Mouse (Mus musculus) forebrain, embryonic 16.5 days (tissue): ENCODE measurements at regions not wholly inside any gene's neighbourhood (a gene's known extent, or its start where the extent isn't known, plus 50 kb on each side); places are given as distances from the start of the nearest gene placed in this dataset.

Source experiments
- ATAC-seq: fragments of 200-750 bp; cut with Nextera tagmentation; 2 replicates; pipeline ENCODE4 v1.8.0; 2017; ENCODE audit warnings: mild to moderate bottlenecking, moderate library complexity
- H3K27ac ChIP-seq: fragments of 300-500 bp; sonication (generic); 2 replicates; pipeline ENCODE4 v1.5.1; 2014; ENCODE audit warnings: low read length, control low read depth
- H3K27me3 ChIP-seq: fragments of 300-500 bp; sonication (generic); replicated peaks from 2 replicates; pipeline ENCODE4 v1.6.1; 2014; ENCODE audit warnings: low read length; ENCODE audit not compliant: control insufficient read depth, insufficient read depth
- H3K36me3 ChIP-seq: fragments of 300-500 bp; sonication (generic); 2 replicates; pipeline ENCODE4 v1.6.1; 2014; ENCODE audit not compliant: control insufficient read depth, insufficient read depth
- H3K4me1 ChIP-seq: fragments of 300-500 bp; sonication (generic); replicated peaks from 2 replicates; pipeline ENCODE4 v1.6.1; 2014; ENCODE audit warnings: low read length; ENCODE audit not compliant: control insufficient read depth, insufficient read depth
- H3K4me2 ChIP-seq: fragments of 300-500 bp; sonication (generic); 2 replicates; pipeline ENCODE4 v1.6.1; 2014; ENCODE audit warnings: mild to moderate bottlenecking, low read length, control low read depth
- H3K4me3 ChIP-seq: fragments of 300-500 bp; sonication (generic); replicated peaks from 2 replicates; pipeline ENCODE4 v1.5.1; 2014; ENCODE audit warnings: mild to moderate bottlenecking, low read length, control low read depth
- H3K9ac ChIP-seq: fragments of 300-500 bp; sonication (generic); replicated peaks from 2 replicates; pipeline ENCODE4 v1.6.1; 2014; ENCODE audit warnings: low read depth, low read length, control low read depth
- H3K9me3 ChIP-seq: fragments of 300-500 bp; sonication (generic); 2 replicates; pipeline ENCODE4 v1.6.1; 2016; ENCODE audit warnings: low read length; ENCODE audit not compliant: control insufficient read depth
- WGBS: fragments of 180-500 bp; shearing (Covaris S2); extraction: QIAGEN DNeasy Blood & Tissue Kit; methylation state at CpG from one replicate; pipeline ENCODE4 v1.1.7; 2014; 5-methylcytosine and 5-hydroxymethylcytosine counted together

DNA sequence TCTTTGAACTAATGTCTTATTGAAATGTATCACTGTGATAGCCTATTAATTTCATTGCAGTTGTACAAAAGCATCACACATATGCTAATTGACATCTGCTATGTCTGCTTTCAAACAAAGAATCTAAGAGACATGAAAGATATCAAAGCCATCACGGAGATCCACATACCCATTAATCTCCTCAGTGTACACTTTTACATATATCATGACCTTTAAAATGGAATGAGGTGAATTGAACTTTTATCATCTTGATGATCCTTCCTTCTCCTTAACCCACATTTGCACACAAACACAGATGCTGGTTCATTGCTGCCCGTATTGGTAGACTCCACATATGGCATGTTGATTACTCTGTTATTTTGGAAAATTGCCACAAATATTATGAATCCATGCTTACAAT lies 570.2 kb upstream of the Robo1 start:
- Histone ChIP-seq H3K27me3 (no peaks in the 10 kb centered on the region), H3K36me3 (no peaks in the 10 kb centered on the region), H3K9ac (no peak overlapping the region), H3K27ac (no peak overlapping the region), H3K4me3 (no peak overlapping the region), H3K9me3 (no peaks in the 10 kb centered on the region), H3K4me1 (no peaks in the 10 kb centered on the region), H3K4me2 (no peak overlapping the region)
- ATAC-seq = 0 out of 2 replicates have a peak, but pooled peaks have one; percentile 43
- WGBS = 47% methylated on average over 2 of the region's 2 CpGs

DNA sequence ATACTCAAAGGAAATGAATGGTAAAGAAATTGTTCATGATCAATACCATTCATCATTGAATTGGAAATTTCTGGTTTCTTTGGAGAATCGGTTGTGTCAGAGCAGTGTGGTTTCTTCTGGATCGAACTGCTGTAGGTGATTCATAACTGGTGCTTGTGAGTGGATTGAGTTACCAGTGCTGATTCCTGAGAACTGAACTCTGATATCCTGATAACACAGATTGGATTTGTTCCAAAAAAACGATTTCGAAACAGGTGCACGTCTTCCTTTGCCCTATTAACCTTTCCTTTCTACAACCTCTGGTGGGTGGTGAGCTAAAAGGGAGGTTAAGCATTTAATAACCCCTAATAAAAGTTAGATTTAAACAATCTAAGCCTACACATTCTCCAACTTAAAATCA lies 569.0 kb upstream of the Robo1 start:
- H3K36me3 ChIP-seq = no peaks in the 10 kb centered on the region
- no peak for ATAC-seq
- 92% methylated on average over 5 of the region's 5 CpGs for WGBS
- no peak overlapping the region for H3K4me2 ChIP-seq
- no peaks in the 10 kb centered on the region for H3K9me3 ChIP-seq
- no peaks in the 10 kb centered on the region for H3K4me1 ChIP-seq
- no peak overlapping the region for H3K27ac ChIP-seq
- H3K9ac ChIP-seq = no peak overlapping the region
- no peak overlapping the region for H3K4me3 ChIP-seq
- H3K27me3 ChIP-seq = no peaks in the 10 kb centered on the region

DNA sequence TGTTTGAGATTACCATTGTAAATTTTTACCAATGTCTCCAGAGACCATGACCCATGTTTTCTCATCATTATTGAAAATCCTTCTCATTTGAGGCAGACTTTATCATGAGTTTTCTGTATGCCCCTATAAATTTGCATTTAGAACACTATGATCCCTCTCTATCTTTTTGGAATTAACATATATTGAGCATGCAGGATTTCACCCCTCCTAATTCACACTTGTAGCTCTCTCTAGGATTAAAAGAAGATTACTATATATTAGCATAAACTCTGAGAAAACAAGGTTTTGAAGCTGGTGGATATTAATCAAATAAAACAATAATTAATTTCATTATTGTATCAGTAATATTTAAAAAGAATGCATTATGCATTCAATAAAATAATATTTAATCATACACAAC lies 527.2 kb upstream of the Robo1 start:
- no peak overlapping the region for H3K27ac ChIP-seq
- no peaks in the 10 kb centered on the region for H3K9me3 ChIP-seq
- H3K36me3 ChIP-seq = no peaks in the 10 kb centered on the region
- H3K4me2 ChIP-seq = no peak overlapping the region
- ATAC-seq = no peak
- no peak overlapping the region for H3K9ac ChIP-seq
- H3K4me1 ChIP-seq = no peaks in the 10 kb centered on the region
- no peaks in the 10 kb centered on the region for H3K27me3 ChIP-seq
- H3K4me3 ChIP-seq = no peak overlapping the region

DNA sequence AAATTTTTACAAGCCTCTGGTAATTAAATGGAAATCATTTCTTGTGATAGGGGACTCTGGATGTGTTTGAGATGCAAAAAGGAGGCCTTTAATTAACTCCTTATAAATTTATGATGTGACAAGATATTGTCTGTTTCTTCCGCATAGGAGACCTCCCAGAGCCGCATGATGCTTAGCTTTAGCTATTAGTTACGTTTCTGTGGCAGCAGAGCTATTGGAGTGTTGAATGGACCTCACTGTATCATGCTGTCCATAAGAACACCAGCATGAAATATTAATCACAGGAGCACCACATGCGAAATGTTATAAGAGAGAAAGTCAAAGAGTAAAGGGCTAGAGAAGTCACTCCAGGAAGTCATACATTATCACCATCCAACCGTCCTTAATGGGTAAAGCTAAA lies 495.3 kb upstream of the Robo1 start:
- no peak for ATAC-seq
- WGBS = 73% methylated on average over 5 of the region's 5 CpGs
- H3K4me1 ChIP-seq = no peaks in the 10 kb centered on the region

DNA sequence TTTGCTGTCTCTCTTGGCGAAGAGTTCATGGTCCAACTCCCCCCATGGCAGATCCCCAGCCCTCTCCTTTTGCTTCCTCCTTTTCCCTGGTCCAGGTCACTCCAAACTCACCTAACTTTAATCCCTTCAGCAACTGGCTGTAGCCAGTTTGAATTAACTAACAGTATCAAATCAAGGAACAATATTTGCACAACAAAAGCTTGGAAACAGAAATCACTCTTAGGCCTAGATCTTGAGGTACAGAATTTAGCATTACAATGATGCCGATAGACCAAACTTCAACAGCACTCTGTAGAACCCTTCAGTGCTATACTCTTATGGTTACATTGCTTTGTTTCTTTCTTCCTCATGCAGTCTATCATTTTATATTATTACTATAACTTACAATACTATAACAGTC lies 472.8 kb upstream of the Robo1 start:
- no peak overlapping the region for H3K4me2 ChIP-seq
- ATAC-seq = no peak
- H3K9me3 ChIP-seq = no peaks in the 10 kb centered on the region
- no peak overlapping the region for H3K27ac ChIP-seq
- H3K4me1 ChIP-seq = no peaks in the 10 kb centered on the region
- H3K27me3 ChIP-seq = no peaks in the 10 kb centered on the region
- H3K9ac ChIP-seq = no peak overlapping the region
- 80% methylated on average over 2 of the region's 2 CpGs for WGBS
- H3K36me3 ChIP-seq = no peaks in the 10 kb centered on the region
- no peak overlapping the region for H3K4me3 ChIP-seq

More for the DNA sequence above, 495.3 kb upstream of the Robo1 start:
- no peak overlapping the region for H3K27ac ChIP-seq
- H3K36me3 ChIP-seq = no peaks in the 10 kb centered on the region
- H3K27me3 ChIP-seq = no peaks in the 10 kb centered on the region
- no peak overlapping the region for H3K4me3 ChIP-seq
- no peaks in the 10 kb centered on the region for H3K9me3 ChIP-seq
- H3K9ac ChIP-seq = no peak overlapping the region
- no peak overlapping the region for H3K4me2 ChIP-seq

DNA sequence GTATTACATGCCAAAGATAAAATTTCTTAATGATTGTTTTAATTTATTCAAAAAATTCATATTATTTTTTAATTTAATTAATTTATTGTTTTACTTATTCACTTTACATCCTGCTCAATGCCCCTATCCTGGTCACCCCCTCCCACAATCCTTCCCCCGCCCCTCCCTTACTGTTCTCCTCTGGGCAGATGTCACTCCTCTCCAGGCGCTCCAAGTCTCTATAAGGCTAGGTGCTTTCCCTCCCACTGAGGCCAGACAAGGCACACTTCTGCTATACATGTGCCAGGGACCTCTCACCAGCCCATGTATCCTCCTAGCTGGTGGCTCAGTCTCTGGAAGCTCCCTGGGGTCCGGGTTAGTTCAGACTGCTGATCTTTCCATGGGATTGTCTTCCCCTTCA lies 458.0 kb upstream of the Robo1 start:
- Histone ChIP-seq H3K27me3 (no peaks in the 10 kb centered on the region), H3K9me3 (no peaks in the 10 kb centered on the region), H3K27ac (no peak overlapping the region), H3K4me3 (no peak overlapping the region), H3K36me3 (no peaks in the 10 kb centered on the region), H3K9ac (no peak overlapping the region), H3K4me2 (no peak overlapping the region), H3K4me1 (no peaks in the 10 kb centered on the region; the same call in 1 of the 2 replicates)
- 90% methylated on average over 3 of the region's 3 CpGs for WGBS
- ATAC-seq = no peak

DNA sequence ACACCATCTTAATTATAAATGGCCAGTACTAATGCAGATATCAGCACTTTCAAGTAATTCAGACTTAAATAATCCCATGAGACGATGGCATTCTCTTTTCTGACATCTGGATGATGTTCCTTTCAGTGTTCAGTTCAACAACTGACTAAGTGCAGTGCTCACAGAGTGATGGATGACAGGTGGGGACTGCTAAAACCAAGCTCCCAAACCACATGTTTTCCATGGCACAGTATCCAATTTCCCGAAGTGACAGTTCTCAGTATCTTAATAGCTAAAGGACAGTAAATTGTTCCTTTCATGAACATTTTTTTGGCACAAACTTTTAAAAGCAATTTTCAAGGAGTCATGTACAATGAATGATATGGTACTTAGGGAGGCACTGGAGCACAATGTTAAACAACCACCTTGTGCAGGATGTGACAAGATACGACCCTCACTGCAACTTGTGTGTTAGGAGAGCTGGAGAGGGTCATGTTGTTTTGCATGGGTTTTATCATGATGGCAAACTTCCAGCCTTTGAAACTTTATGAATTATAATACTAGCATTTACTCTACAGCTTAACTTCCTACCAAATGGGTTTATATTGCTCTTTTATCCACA lies 456.4 kb upstream of the Robo1 start:
- ATAC-seq = no peak
- WGBS = 79% methylated on average over 3 of the region's 3 CpGs
- H3K27me3 ChIP-seq = no peaks in the 10 kb centered on the region
- no peak overlapping the region for H3K27ac ChIP-seq
- no peak overlapping the region for H3K4me3 ChIP-seq
- H3K4me2 ChIP-seq = no peak overlapping the region
- H3K9ac ChIP-seq = no peak overlapping the region
- no peaks in the 10 kb centered on the region for H3K36me3 ChIP-seq
- no peaks in the 10 kb centered on the region for H3K9me3 ChIP-seq
- no peaks in the 10 kb centered on the region for H3K4me1 ChIP-seq

DNA sequence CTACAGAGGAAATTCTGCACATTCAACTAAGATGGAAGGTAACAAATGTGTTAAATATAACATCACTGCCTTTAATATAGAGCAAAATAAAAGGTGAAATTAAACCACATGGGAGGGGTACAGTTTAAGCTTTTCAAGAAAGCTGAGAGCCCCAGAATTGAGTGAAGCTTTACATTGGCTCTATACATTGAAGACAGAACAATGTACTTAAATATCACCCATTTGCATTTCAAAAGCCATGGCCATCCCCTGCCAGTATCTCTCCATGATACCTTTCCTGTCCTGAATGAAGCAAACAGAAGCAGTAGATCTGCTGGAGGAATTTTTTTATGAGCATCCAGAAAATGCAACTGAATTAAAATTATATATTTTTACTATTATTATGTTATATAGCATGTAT lies 450.2 kb upstream of the Robo1 start:
- Histone ChIP-seq H3K9me3 (no peaks in the 10 kb centered on the region), H3K4me3 (no peak overlapping the region), H3K4me2 (no peak overlapping the region), H3K9ac (no peak overlapping the region), H3K4me1 (no peaks in the 10 kb centered on the region), H3K27me3 (no peaks in the 10 kb centered on the region), H3K27ac (no peak overlapping the region), H3K36me3 (no peaks in the 10 kb centered on the region)
- no peak for ATAC-seq

DNA sequence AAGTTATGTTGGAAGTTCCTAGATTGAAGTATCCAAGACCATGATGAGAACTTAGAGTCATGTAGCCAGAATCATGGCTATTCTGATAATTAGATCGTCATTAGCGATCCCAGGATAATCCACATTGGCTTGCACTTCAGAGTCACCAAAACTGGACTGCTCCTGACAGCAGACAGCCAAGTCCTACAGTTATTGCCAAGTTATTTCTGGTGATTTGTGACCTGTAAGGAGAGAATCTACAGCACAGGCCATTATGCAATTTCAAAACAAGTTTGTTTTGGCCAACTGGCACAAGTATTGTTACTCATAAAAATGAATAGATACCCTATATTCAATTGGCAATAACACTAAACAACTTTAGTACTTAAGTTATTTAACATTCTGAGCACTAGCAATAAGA lies 447.9 kb upstream of the Robo1 start:
- Histone ChIP-seq H3K27me3 (no peaks in the 10 kb centered on the region), H3K36me3 (no peaks in the 10 kb centered on the region), H3K4me1 (no peaks in the 10 kb centered on the region), H3K4me3 (no peak overlapping the region), H3K9ac (no peak overlapping the region), H3K27ac (no peak overlapping the region), H3K9me3 (no peaks in the 10 kb centered on the region), H3K4me2 (no peak overlapping the region)
- ATAC-seq = no peak
- 80% methylated on average over 2 of the region's 2 CpGs for WGBS

DNA sequence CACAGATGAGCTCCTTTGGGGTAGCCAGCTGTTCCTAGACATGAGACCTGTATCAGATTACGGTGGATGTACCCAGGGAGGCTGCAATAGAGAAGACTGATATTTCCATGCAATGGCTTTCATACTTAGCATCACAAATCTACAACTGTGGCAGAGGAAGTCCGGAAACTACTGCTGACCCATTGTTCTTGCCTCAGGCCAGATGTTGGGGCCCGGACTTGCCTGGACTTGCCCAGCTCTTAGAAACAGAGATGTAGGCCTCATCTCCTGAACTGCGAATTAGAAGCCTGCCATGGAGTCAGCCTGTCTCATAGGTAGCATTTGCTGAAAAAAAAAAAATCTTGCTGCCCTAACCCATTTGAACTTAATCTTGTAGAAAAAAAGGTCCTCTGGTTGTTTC lies 422.4 kb upstream of the Robo1 start:
- H3K4me2 ChIP-seq = no peak overlapping the region
- ATAC-seq = no peak
- H3K4me1 ChIP-seq = no peaks in the 10 kb centered on the region
- 91% methylated on average over 4 of the region's 4 CpGs for WGBS
- H3K27me3 ChIP-seq = no peaks in the 10 kb centered on the region
- no peak overlapping the region for H3K27ac ChIP-seq
- no peaks in the 10 kb centered on the region for H3K36me3 ChIP-seq
- H3K9me3 ChIP-seq = no peaks in the 10 kb centered on the region
- H3K9ac ChIP-seq = no peak overlapping the region
- H3K4me3 ChIP-seq = no peak overlapping the region
